Mouse (Mus musculus): ENCODE measurements at regions not wholly inside any gene's neighbourhood (a gene's known extent, or its start where the extent isn't known, plus 50 kb on each side); places are given as distances from the start of the nearest gene placed in this dataset.

- Histone ChIP-seq H3K4me3 (no peak overlapping the region), H3K36me3 (ENCODE audit: control insufficient read depth, insufficient read depth) (no peaks in the 10 kb centered on the region), H3K79me2 (ENCODE audit: control insufficient read depth, insufficient read depth) (no peaks in the 10 kb centered on the region), H3ac (ENCODE audit: control insufficient read depth, insufficient read length) (no peak overlapping the region), H3K4me2 (ENCODE audit: low read depth) (no peak overlapping the region), H3K27me3 (ENCODE audit: control insufficient read depth, insufficient read depth, insufficient read length) (no peaks in the 10 kb centered on the region)
- TF ChIP-seq MYOD1 (IDR thresholded peaks at IDR 0.05; ENCODE audit: control insufficient read depth in 1 of 3, insufficient read length in 2 of 3, low read depth in 2 of 3) = no peak
- no peak for TF ChIP-seq TCF12 (IDR thresholded peaks at IDR 0.05; ENCODE audit: insufficient read depth, poor library complexity, severe bottlenecking)
- TF ChIP-seq CEBPB (IDR thresholded peaks at IDR 0.05; ENCODE audit: insufficient read depth, poor library complexity, severe bottlenecking) = no peak
- TF ChIP-seq REST (IDR thresholded peaks at IDR 0.05; ENCODE audit: insufficient read depth, insufficient read length) = no peak
- no peak for TF ChIP-seq MAX (IDR thresholded peaks at IDR 0.05; ENCODE audit: low read depth)
- TF ChIP-seq POLR2AphosphoS2 (IDR thresholded peaks at IDR 0.05; ENCODE audit: insufficient read length, low read depth) = no peak
- no peak for TF ChIP-seq USF1 (IDR thresholded peaks at IDR 0.05; ENCODE audit: low read depth)
- no peak for TF ChIP-seq MYOG (IDR thresholded peaks at IDR 0.05; ENCODE audit: control insufficient read depth in 1 of 3, insufficient read depth in 1 of 3, insufficient read length in 2 of 3, low read depth in 2 of 3)
- TF ChIP-seq TCF3 (IDR thresholded peaks at IDR 0.05; ENCODE audit: insufficient read length, low read depth) = no peak
- TF ChIP-seq SRF (IDR thresholded peaks at IDR 0.05; ENCODE audit: control insufficient read depth, insufficient read length, low read depth) = no peak
- TF ChIP-seq E2F4 (IDR thresholded peaks at IDR 0.05; ENCODE audit: insufficient read depth) = no peak
- no peak for TF ChIP-seq POLR2A (IDR thresholded peaks at IDR 0.05; ENCODE audit: insufficient read length, low read depth)
Measured at GRCm38 (mm10) chr3:147920181-147920580, 1068.0 kb downstream of the Ttll7 start.

- Histone ChIP-seq H3K79me2 (ENCODE audit: control insufficient read depth, insufficient read depth) (no peaks in the 10 kb centered on the region), H3ac (ENCODE audit: control insufficient read depth, insufficient read length) (no peak overlapping the region), H3K36me3 (ENCODE audit: control insufficient read depth, insufficient read depth) (no peaks in the 10 kb centered on the region), H3K27me3 (ENCODE audit: control insufficient read depth, insufficient read depth, insufficient read length) (no peaks in the 10 kb centered on the region), H3K4me2 (ENCODE audit: low read depth) (no peak overlapping the region), H3K4me3 (no peak overlapping the region)
- no peak for TF ChIP-seq USF1 (IDR thresholded peaks at IDR 0.05; ENCODE audit: low read depth)
- no peak for TF ChIP-seq TCF3 (IDR thresholded peaks at IDR 0.05; ENCODE audit: insufficient read length, low read depth)
- TF ChIP-seq MAX (IDR thresholded peaks at IDR 0.05; ENCODE audit: low read depth) = no peak
Measured at GRCm38 (mm10) chr3:147919701-147920100, 1067.5 kb downstream of the Ttll7 start.

GRCm38 (mm10) chr3:147919146-147919545, 1067.0 kb downstream of the Ttll7 start:
- Histone ChIP-seq H3ac (ENCODE audit: control insufficient read depth, insufficient read length) (no peak overlapping the region), H3K27me3 (ENCODE audit: control insufficient read depth, insufficient read depth, insufficient read length) (no peaks in the 10 kb centered on the region), H3K4me3 (no peak overlapping the region), H3K36me3 (ENCODE audit: control insufficient read depth, insufficient read depth) (no peaks in the 10 kb centered on the region), H3K4me2 (ENCODE audit: low read depth) (no peak overlapping the region), H3K79me2 (ENCODE audit: control insufficient read depth, insufficient read depth) (no peaks in the 10 kb centered on the region)
- TF ChIP-seq MAX (IDR thresholded peaks at IDR 0.05; ENCODE audit: low read depth) (no peak), POLR2A (IDR thresholded peaks at IDR 0.05; ENCODE audit: insufficient read length, low read depth) (no peak), TCF3 (IDR thresholded peaks at IDR 0.05; ENCODE audit: insufficient read length, low read depth) (no peak), USF1 (IDR thresholded peaks at IDR 0.05; ENCODE audit: low read depth) (no peak), SRF (IDR thresholded peaks at IDR 0.05; ENCODE audit: control insufficient read depth, insufficient read length, low read depth) (no peak), E2F4 (IDR thresholded peaks at IDR 0.05; ENCODE audit: insufficient read depth) (no peak), REST (IDR thresholded peaks at IDR 0.05; ENCODE audit: insufficient read depth, insufficient read length) (no peak), MYOD1 (IDR thresholded peaks at IDR 0.05; ENCODE audit: control insufficient read depth in 1 of 3, insufficient read length in 2 of 3, low read depth in 2 of 3) (no peak), MYOG (IDR thresholded peaks at IDR 0.05; ENCODE audit: control insufficient read depth in 1 of 3, insufficient read depth in 1 of 3, insufficient read length in 2 of 3, low read depth in 2 of 3) (no peak), POLR2AphosphoS2 (IDR thresholded peaks at IDR 0.05; ENCODE audit: insufficient read length, low read depth) (no peak), TCF12 (IDR thresholded peaks at IDR 0.05; ENCODE audit: insufficient read depth, poor library complexity, severe bottlenecking) (no peak), CEBPB (IDR thresholded peaks at IDR 0.05; ENCODE audit: insufficient read depth, poor library complexity, severe bottlenecking) (no peak)

- Histone ChIP-seq H3K79me2 (ENCODE audit: control insufficient read depth, insufficient read depth) (no peaks in the 10 kb centered on the region), H3K4me3 (no peak overlapping the region), H3ac (ENCODE audit: control insufficient read depth, insufficient read length) (no peak overlapping the region), H3K27me3 (ENCODE audit: control insufficient read depth, insufficient read depth, insufficient read length) (no peaks in the 10 kb centered on the region), H3K4me2 (ENCODE audit: low read depth) (no peak overlapping the region), H3K36me3 (ENCODE audit: control insufficient read depth, insufficient read depth) (no peaks in the 10 kb centered on the region)
- TF ChIP-seq TCF12 (IDR thresholded peaks at IDR 0.05; ENCODE audit: insufficient read depth, poor library complexity, severe bottlenecking) = no peak
- no peak for TF ChIP-seq USF1 (IDR thresholded peaks at IDR 0.05; ENCODE audit: low read depth)
- no peak for TF ChIP-seq CEBPB (IDR thresholded peaks at IDR 0.05; ENCODE audit: insufficient read depth, poor library complexity, severe bottlenecking)
- TF ChIP-seq MYOD1 (IDR thresholded peaks at IDR 0.05; ENCODE audit: control insufficient read depth in 1 of 3, insufficient read length in 2 of 3, low read depth in 2 of 3) = no peak
- no peak for TF ChIP-seq TCF3 (IDR thresholded peaks at IDR 0.05; ENCODE audit: insufficient read length, low read depth)
- TF ChIP-seq REST (IDR thresholded peaks at IDR 0.05; ENCODE audit: insufficient read depth, insufficient read length) = no peak
- TF ChIP-seq POLR2A (IDR thresholded peaks at IDR 0.05; ENCODE audit: insufficient read length, low read depth) = no peak
- TF ChIP-seq SRF (IDR thresholded peaks at IDR 0.05; ENCODE audit: control insufficient read depth, insufficient read length, low read depth) = no peak
Measured at GRCm38 (mm10) chr3:147896751-147897150, 1044.6 kb downstream of the Ttll7 start.

GRCm38 (mm10) chr3:147891682-147892081, 1039.5 kb downstream of the Ttll7 start:
- Histone ChIP-seq H3ac (ENCODE audit: control insufficient read depth, insufficient read length) (no peak overlapping the region), H3K27me3 (ENCODE audit: control insufficient read depth, insufficient read depth, insufficient read length) (no peaks in the 10 kb centered on the region), H3K79me2 (ENCODE audit: control insufficient read depth, insufficient read depth) (no peaks in the 10 kb centered on the region), H3K4me3 (no peak overlapping the region), H3K4me2 (ENCODE audit: low read depth) (no peak overlapping the region), H3K36me3 (ENCODE audit: control insufficient read depth, insufficient read depth) (no peaks in the 10 kb centered on the region)
- no peak for TF ChIP-seq REST (IDR thresholded peaks at IDR 0.05; ENCODE audit: insufficient read depth, insufficient read length)
- TF ChIP-seq MAX (IDR thresholded peaks at IDR 0.05; ENCODE audit: low read depth) = no peak
- TF ChIP-seq MYOG (IDR thresholded peaks at IDR 0.05; ENCODE audit: control insufficient read depth in 1 of 3, insufficient read depth in 1 of 3, insufficient read length in 2 of 3, low read depth in 2 of 3) = no peak
